Mouse (Mus musculus) heart, adult 2 months (tissue): ENCODE results near the gene Pcnx. TPM values are rescaled to one million over a fixed set of nuclear protein-coding genes. Genes with fewer than 3 reads are reported as not detected.
A peak's percentile ranks its signal among the peaks of the same experiment; 100 is the strongest.

Experiments
- DNase-seq, 2 experiments: peaks; one replicate each; pipeline ENCODE4 v3.0.0; 2021
- H3K27ac ChIP-seq: fragments of 200-600 bp; 2 replicates; pipeline ENCODE4 v1.8.1; 2022
- H3K27me3 ChIP-seq: fragments of 200-500 bp; 2 replicates; pipeline ENCODE4 v1.6.1; 2012; ENCODE audit warnings: mild to moderate bottlenecking, low read length, inconsistent platforms, mixed read lengths; ENCODE audit not compliant: control insufficient read depth, insufficient read depth
- H3K36me3 ChIP-seq: fragments of 200-500 bp; 2 replicates; pipeline ENCODE4 v1.6.1; 2012; ENCODE audit warnings: low read length, inconsistent platforms; ENCODE audit not compliant: control insufficient read depth, insufficient read depth
- H3K4me1 ChIP-seq: fragments of 200-500 bp; 2 replicates; pipeline ENCODE4 v1.6.1; 2011; ENCODE audit warnings: low read length; ENCODE audit not compliant: control insufficient read depth, insufficient read depth
- H3K4me3 ChIP-seq: fragments of 200-600 bp; 2 replicates; pipeline ENCODE4 v1.8.1; 2022
- H3K79me2 ChIP-seq: fragments of 200-500 bp; replicated peaks from 2 replicates; pipeline ENCODE4 v1.6.1; 2012; ENCODE audit warnings: mild to moderate bottlenecking, inconsistent platforms, low read length, moderate library complexity, mixed read lengths; ENCODE audit not compliant: control insufficient read depth, insufficient read depth
- H3K9ac ChIP-seq: fragments of 200-500 bp; 2 replicates; pipeline ENCODE4 v1.6.1; 2012; ENCODE audit warnings: low read depth, mild to moderate bottlenecking, control low read depth, inconsistent platforms, low read length, mixed read lengths
- CTCF ChIP-seq: fragments of 200-600 bp; IDR thresholded peaks from 2 replicates; pipeline ENCODE4 v1.8.1; 2022; ENCODE audit warnings: antibody characterized with exemption, mild to moderate bottlenecking, moderate library complexity
- EP300 ChIP-seq: fragments of 200-500 bp; IDR thresholded peaks from 2 replicates; pipeline ENCODE4 v1.6.1; 2011; ENCODE audit warnings: low read depth, low read length, control low read depth; ENCODE audit not compliant: insufficient read depth
- POLR2A ChIP-seq: fragments of 200-500 bp; IDR thresholded peaks from 2 replicates; pipeline ENCODE4 v1.6.1; 2011; ENCODE audit warnings: mild to moderate bottlenecking, low read depth, low read length, control low read depth; ENCODE audit not compliant: insufficient read depth
- WGBS: fragments of 180-500 bp; shearing (Covaris S2); methylation state at CpG from one replicate; pipeline ENCODE4 v1.1.7; 2018; 5-methylcytosine and 5-hydroxymethylcytosine counted together
- intact Hi-C: fragments of 180-260 bp; cut with DNase I; formaldehyde crosslinking; loops from one replicate; pipeline ENCODE4 v1.15.1; 2025
- polyA plus RNA-seq: library from polyadenylated mRNA; depleted of rRNA; stranded (reverse); fragments of >200 nt; gene quantifications from 2 replicates; pipeline ENCODE4 v1.2.3, GENCODE M21; 2012
- total RNA-seq, 2 experiments: library from RNA; stranded (reverse); gene quantifications; 2 replicates each; pipeline ENCODE4 v1.2.3; 2021

Gene Pcnx
- total and polyA plus RNA-seq, 3 experiments = 25.4 to 61.7 (median 58.3) TPM

DNA sequence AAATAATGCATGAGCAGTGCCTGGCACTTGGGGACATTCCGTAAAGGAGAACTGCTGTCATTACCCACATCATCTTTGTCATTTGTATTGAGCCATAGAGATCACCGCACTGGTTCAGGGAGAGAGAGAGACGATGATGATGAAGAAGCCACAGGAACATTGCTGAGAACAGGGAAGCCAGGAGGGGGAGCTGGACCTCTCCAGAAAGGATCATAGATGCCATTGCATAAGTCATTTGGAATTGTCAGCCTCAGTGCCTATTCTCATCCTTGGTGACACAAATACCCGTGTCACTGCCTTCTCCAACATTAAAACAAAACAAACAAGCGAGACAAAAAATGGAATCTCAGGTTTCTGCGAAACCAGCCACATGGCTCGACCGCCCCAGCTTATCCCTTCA is 23.7 kb upstream of the Pcnx start:
- TF ChIP-seq CTCF (peak; percentile 66), POLR2A (no peak), EP300 (no peak)
- Histone ChIP-seq H3K36me3 (no peaks in the 10 kb centered on the region), H3K79me2 (no peaks in the 10 kb centered on the region), H3K4me1 (no peaks in the 10 kb centered on the region; the same call in 1 of the 2 replicates), H3K9ac (no peak overlapping the region), H3K4me3 (no peak overlapping the region), H3K27me3 (no peaks in the 10 kb centered on the region), H3K27ac (no peak overlapping the region)
- intact Hi-C loops = loop anchor here (1.0 kb wide), 1 partner anchor 78 kb away; no protein-coding TSS in a partner anchor
- DNase-seq = no peak
- WGBS = 71% methylated on average over 8 of the region's 8 CpGs

DNA sequence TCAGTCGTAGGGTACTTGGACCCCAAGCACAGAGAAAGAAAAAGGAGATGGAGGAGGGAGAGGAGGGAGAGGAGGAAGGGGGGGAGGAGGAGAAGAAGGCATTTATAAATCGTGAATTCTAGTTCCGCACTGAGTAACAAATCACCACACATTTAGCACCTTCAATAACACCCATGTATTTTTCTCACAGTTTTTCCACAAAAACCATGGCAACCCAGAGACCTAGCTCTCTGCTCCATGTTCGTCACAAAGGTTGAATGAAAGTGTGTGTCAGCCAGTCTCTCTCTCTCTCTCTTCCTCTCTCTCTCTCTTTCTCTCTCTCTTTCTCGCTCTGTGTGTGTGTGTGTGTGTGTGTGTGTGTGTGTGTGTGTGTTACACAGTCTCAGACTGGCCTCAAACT is 22.4 kb upstream of the Pcnx start:
- H3K4me3 ChIP-seq = no peak overlapping the region
- WGBS = 83% methylated on average over 5 of the region's 5 CpGs
- H3K9ac ChIP-seq = no peak overlapping the region
- no peaks in the 10 kb centered on the region; the same call in 1 of the 2 replicates for H3K4me1 ChIP-seq
- H3K36me3 ChIP-seq = no peaks in the 10 kb centered on the region
- H3K27me3 ChIP-seq = no peaks in the 10 kb centered on the region
- H3K27ac ChIP-seq = no peak overlapping the region
- intact Hi-C loops = no loop called here
- TF ChIP-seq POLR2A = no peak
- TF ChIP-seq CTCF = no peak
- DNase-seq = no peak
- H3K79me2 ChIP-seq = no peaks in the 10 kb centered on the region

- WGBS = 81% methylated on average over 5 of the region's 5 CpGs
- DNase-seq = no peak
- Histone ChIP-seq H3K4me1 (no peaks in the 10 kb centered on the region), H3K27me3 (no peaks in the 10 kb centered on the region), H3K79me2 (no peaks in the 10 kb centered on the region), H3K9ac (no peak overlapping the region), H3K27ac (no peak overlapping the region), H3K36me3 (no peaks in the 10 kb centered on the region), H3K4me3 (no peak overlapping the region)
- no peak for TF ChIP-seq POLR2A
- TF ChIP-seq CTCF = no peak
- no peak for TF ChIP-seq EP300
- intact Hi-C loops = no loop called here
Observed at GRCm38 (mm10) chr12:81839663-81840062, 20.2 kb upstream of the Pcnx start.

GRCm38 (mm10) chr12:81841046-81841445 is 18.8 kb upstream of the Pcnx start:
- no peak for DNase-seq
- Histone ChIP-seq H3K27me3 (no peaks in the 10 kb centered on the region), H3K79me2 (no peaks in the 10 kb centered on the region), H3K36me3 (no peaks in the 10 kb centered on the region), H3K4me3 (no peak overlapping the region), H3K27ac (no peak overlapping the region), H3K4me1 (0 out of 2 replicates have a peak, but pooled peaks cover 1% of the 10 kb centered on the region), H3K9ac (no peak overlapping the region)
- WGBS = 67% methylated on average over 5 of the region's 5 CpGs
- no peak for TF ChIP-seq CTCF
- TF ChIP-seq EP300 = no peak
- TF ChIP-seq POLR2A = no peak
- intact Hi-C loops = no loop called here

DNA sequence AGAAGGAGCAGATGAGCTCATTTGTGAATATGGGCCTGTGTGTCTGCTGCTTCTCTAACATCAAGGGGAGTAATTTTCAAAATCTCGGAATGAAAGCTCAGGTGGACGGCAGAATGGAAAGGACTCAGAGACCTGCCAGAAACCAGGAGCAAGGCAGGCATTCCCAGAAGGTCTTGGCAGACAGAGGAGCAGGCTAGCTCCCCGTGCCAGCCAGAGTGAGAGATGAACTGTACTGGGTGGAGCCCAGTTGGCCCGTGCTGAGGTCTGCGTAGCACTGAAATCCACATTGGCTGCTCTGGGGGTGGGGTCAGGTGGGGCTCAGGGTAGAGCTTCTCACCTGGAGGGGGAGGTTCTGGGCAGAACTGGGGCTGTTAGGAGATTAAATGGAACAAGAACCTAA is 16.3 kb upstream of the Pcnx start:
- TF ChIP-seq CTCF (no peak), POLR2A (no peak), EP300 (no peak)
- intact Hi-C loops = no loop called here

GRCm38 (mm10) chr12:81844572-81844971 is 15.3 kb upstream of the Pcnx start:
- TF ChIP-seq POLR2A (no peak), CTCF (no peak), EP300 (no peak)
- intact Hi-C loops = no loop called here
- H3K27me3 ChIP-seq = no peaks in the 10 kb centered on the region
- WGBS = 23% methylated on average over 13 of the region's 13 CpGs
- H3K4me3 ChIP-seq = no peak overlapping the region
- 0 out of 2 replicates have a peak, but pooled peaks cover 1% of the 10 kb centered on the region for H3K4me1 ChIP-seq
- no peaks in the 10 kb centered on the region for H3K36me3 ChIP-seq
- no peak overlapping the region for H3K9ac ChIP-seq
- H3K79me2 ChIP-seq = no peaks in the 10 kb centered on the region
- no peak for DNase-seq
- H3K27ac ChIP-seq = no peak overlapping the region

More for the DNA sequence above, 16.3 kb upstream of the Pcnx start:
- H3K79me2 ChIP-seq = no peaks in the 10 kb centered on the region
- no peak overlapping the region for H3K9ac ChIP-seq
- no peaks in the 10 kb centered on the region for H3K36me3 ChIP-seq
- 58% methylated on average over 5 of the region's 5 CpGs for WGBS
- no peak overlapping the region for H3K27ac ChIP-seq
- H3K27me3 ChIP-seq = no peaks in the 10 kb centered on the region
- peak; percentile 30 to 47 for DNase-seq
- H3K4me3 ChIP-seq = no peak overlapping the region
- 0 out of 2 replicates have a peak, but pooled peaks cover 1% of the 10 kb centered on the region for H3K4me1 ChIP-seq
